Mouse (Mus musculus) lung, adult 2 months (tissue): ENCODE data around the gene Actg1.

Experiments used
- CTCF ChIP-seq: fragments of 200-500 bp; IDR thresholded peaks from 2 replicates; pipeline ENCODE4 v1.5.1; 2011; ENCODE audit warnings: mild to moderate bottlenecking, low read length, control low read depth; ENCODE audit not compliant: insufficient read depth
- POLR2A ChIP-seq: fragments of 200-500 bp; IDR thresholded peaks from 2 replicates; pipeline ENCODE4 v1.6.1; 2011; ENCODE audit warnings: low read depth, mild to moderate bottlenecking, control low read depth, low read length, borderline replicate concordance; ENCODE audit errors: extremely low read depth

DNA sequence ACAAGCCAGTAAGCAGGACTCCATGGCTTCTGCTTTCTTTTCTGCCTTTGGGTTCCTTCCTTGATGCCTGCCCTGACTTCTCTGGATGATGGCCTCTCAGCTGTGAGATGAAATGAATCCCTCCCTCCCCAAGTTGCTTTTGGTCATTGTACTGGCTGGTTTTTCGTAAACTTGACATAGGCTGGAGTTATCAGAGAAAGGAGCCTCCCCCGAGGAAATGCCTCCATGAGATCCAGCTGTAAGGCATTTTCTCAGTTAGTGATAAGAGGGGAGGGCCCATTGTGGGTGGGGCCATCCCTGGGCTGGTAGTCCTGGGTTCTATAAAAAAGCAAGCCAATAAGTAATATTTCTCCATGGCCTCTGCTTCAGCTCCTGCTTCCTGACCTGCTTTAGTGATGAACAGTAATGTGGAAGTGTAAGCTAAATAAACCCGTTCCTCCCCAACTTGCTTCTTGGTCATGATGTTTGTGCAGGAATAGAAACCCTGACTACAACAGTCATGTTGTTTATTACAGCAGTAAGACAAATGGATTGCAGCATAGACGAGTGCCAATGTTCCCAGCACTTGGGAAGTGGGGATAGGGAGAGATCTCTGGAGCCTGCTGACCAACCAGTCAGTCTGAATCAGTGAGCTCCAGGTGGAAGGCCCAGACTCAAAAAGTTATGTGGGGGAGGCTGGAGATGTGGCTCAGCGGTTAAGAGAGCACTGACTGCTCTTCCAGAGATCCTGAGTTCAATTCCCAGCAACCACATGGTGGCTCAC lies 7.1 kb upstream of the Actg1 start:
- TF ChIP-seq POLR2A (no peak), CTCF (no peak)
